Comparison of ENCODE assay signal across 11 mouse cellular contexts in genomic region chr3:97241826-97242225, GRCm38 (mm10).
"Had no signal": no experiment of that assay in that cellular context is flagged by ENCODE, and none has a peak within 500 bp of the region (broad histone marks: within the 10 kb centered on the region; RNA-seq: fewer than 3 reads in every experiment).

No protein-coding gene starts in this region.

- H3K4me3 ChIP-seq: limb, embryonic 12.5 days; liver, embryonic 12.5 days; lung, embryonic 15.5 days; megakaryocyte, embryonic 14.5 days; midbrain, embryonic 15.5 days; stomach, embryonic 15.5 days had no signal

- H3K27ac ChIP-seq: limb, embryonic 12.5 days; liver, embryonic 12.5 days; lung, embryonic 15.5 days; macrophage; midbrain, embryonic 15.5 days had no signal

- H3K27me3 ChIP-seq: limb, embryonic 12.5 days; liver, embryonic 12.5 days; lung, embryonic 15.5 days; midbrain, embryonic 15.5 days; stomach, embryonic 15.5 days had no signal

- H3K9ac ChIP-seq: liver, embryonic 12.5 days; lung, embryonic 15.5 days; midbrain, embryonic 15.5 days; stomach, embryonic 15.5 days had no signal

- H3K9me3 ChIP-seq: limb, embryonic 12.5 days; liver, embryonic 12.5 days; lung, embryonic 15.5 days; megakaryocyte, embryonic 14.5 days; midbrain, embryonic 15.5 days; stomach, embryonic 15.5 days had no signal

- H3K4me2 ChIP-seq: limb, embryonic 12.5 days; liver, embryonic 12.5 days; lung, embryonic 15.5 days; midbrain, embryonic 15.5 days; stomach, embryonic 15.5 days had no signal

- H3K4me1 ChIP-seq: liver, embryonic 12.5 days; megakaryocyte, embryonic 14.5 days; stomach, embryonic 15.5 days had no signal

- ATAC-seq: liver, embryonic 12.5 days; midbrain, embryonic 15.5 days had no signal

- H3K36me3 ChIP-seq: limb, embryonic 12.5 days; liver, embryonic 12.5 days; lung, embryonic 15.5 days; midbrain, embryonic 15.5 days; stomach, embryonic 15.5 days had no signal

- DNase-seq: kidney, adult 8-10 months; lung, postnatal 14 days; right cerebral cortex, postnatal 14 days; thymus, postnatal 4 days had no signal
